Mouse (Mus musculus) C3H10T1/2 (cell line): Measurements from ENCODE around the gene Zfp618. TPM values are rescaled to one million over a fixed set of nuclear protein-coding genes. Genes with fewer than 3 reads are reported as not detected.

Source experiments
- polyA plus RNA-seq, 2 experiments: library from polyadenylated mRNA; unstranded; fragments of >200 nt; fragmentation: generic; extraction: Trizol; gene quantifications; one replicate each; pipeline ENCODE4 v1.2.1; 2012; ENCODE audit warnings: missing spikeins in 2 of 2

The Zfp618 gene
- 1 to 10 TPM in 1 of 2 experiments, under 1 TPM in 1; 0.33 to 3.6 TPM for polyA plus RNA-seq

DNA sequence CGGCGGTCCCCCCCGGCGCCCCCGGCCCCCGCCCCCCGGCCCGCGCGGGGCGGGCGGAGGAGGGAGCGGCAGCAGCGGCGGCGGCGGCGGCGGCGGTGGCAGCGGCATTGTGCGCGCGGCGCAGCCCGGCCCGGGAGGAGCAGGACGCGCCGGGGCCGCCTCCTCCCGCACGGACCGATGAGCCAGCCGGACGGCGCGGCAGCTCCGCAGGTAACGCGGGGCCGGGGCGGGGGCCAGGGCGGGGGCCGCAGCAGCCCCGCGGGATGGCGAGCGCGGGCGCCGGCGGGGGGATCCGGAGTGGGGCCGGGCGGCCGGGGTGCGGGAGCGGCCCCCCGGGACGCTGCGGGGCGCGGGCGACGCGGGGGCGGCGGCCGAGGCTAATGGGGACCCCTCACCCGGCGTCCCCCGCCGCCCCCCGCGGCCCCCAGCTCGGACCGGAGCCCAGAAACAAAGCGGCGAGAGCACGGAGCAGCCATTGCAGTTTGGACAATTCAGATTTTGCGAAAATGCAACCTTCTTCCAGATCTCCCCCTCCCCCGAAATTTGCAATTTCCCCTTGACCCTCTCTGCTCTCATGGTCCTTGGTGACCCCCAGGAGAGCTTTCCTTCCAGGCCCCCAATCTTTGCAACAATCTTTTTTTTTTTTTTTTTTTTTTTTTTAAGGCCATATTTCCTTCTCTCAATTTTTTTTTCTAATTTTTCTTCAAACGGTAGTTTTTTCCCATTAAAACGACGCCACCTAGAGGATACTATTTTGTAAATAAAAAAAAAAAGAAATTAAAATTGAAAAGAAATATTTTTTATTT lies at the start of gene Zfp618:
TSS of gene Zfp618 (plus strand) at position 77 of the 806 bp plus-strand sequence.

DNA sequence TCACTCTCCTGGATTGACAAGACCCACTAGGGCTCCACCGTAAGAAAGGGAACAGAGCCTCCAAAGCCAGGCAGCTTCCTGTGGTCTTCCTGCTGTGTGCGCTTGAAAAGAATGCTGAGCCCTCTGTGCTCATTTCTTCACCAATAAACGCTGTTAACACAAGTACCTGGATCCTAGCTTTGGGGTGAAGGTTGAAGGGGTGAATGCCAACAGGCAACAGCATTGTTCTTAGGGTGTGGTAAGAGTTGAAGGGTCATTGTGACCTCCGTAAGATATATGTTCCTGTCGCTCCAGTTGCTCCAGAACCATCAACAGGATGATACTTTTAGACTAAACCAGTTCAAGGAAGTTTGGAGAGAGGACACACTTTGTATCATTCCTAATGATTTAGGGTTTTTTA lies 189.3 kb downstream of the Zfp618 start, which contains the start of gene Ambp:
TSS of gene Ambp (minus strand) at position 101 of the 400 bp plus-strand sequence.

DNA sequence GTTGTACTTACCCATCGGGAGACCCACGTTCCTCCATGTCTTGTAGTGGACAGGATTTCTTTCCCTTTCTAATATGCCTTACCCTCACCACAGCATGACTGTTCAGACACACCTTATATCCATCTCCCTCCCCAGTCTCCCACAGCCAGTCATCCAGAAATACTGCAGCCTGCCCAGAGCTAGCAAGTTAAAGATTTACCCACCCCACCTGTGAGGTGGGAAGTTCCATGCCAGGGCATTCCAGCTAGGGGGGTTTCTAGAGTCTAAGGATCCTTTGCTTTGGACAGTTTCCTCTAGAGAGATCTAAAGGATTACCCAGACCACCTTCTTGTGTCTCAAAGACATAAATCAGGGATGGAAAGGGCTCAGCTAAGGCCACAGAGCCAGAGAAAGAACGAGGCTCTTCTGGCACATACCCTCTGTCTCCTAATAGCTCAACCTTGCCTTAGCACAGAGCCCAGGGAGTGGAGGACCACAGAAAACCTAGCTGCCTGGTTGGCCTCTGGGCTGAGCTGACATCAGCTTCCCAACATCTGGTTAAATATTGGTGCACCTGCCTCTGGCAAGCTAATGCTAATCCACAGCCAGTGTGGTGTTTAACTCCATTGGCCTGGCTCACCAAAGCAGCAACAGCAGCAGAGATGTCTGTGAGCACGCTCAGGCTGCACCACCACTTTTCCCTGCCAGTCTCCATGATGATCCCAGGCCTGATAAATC lies 206.8 kb downstream of the Zfp618 start, which contains the start of gene Kif12:
TSS of gene Kif12 (minus strand) at position 163 of the 717 bp plus-strand sequence.

Other genes with a start within 250 kb of the Zfp618 start
- gene Ambp, start 189.2 kb downstream of the Zfp618 start, polyA plus RNA-seq = not detected
- not detected for gene Kif12, start 206.6 kb downstream of the Zfp618 start, polyA plus RNA-seq
- gene Col27a1, start 248.4 kb downstream of the Zfp618 start, polyA plus RNA-seq = 1 to 10 TPM in 1 of 2 experiments, under 1 TPM in 1; 0.11 to 7.8 TPM